In genomic region chr2:52763891-52764290, GRCm38 (mm10) we compare ENCODE assay signal across 30 mouse cellular contexts. TPM values are rescaled to one million over a fixed set of nuclear protein-coding genes. Genes with fewer than 3 reads are reported as not detected.
DNase-seq lines count a peak whose midpoint lies in the region; ATAC-seq and TF ChIP-seq lines count a peak whose summit lies in the region.
"Had no signal": no experiment of that assay in that cellular context is flagged by ENCODE, and none has a peak within 500 bp of the region (broad histone marks: within the 10 kb centered on the region; RNA-seq: fewer than 3 reads in every experiment).

No protein-coding gene starts in this region.

- no peaks in the 10 kb centered on the region for H3K4me1 ChIP-seq in kidney, postnatal 0 days (replicated peaks; ENCODE audit: insufficient read depth, low read length)
- peaks cover 5% of the 10 kb centered on the region for H3K4me1 ChIP-seq in embryonic facial prominence, embryonic 10.5 days
- peaks cover 9% of the 10 kb centered on the region for H3K4me1 ChIP-seq in limb, embryonic 10.5 days
- no peaks in the 10 kb centered on the region for H3K4me1 ChIP-seq in stomach, postnatal 0 days (replicated peaks; ENCODE audit: control insufficient read depth, insufficient read depth)
- H3K4me1 ChIP-seq: heart, embryonic 15.5 days; hindbrain, embryonic 13.5 days; kidney, embryonic 15.5 days; liver, embryonic 12.5 days; midbrain, embryonic 15.5 days; neural tube, embryonic 13.5 days had no signal

- TF ChIP-seq CTCF in kidney, postnatal 0 days (IDR thresholded peaks at IDR 0.05; ENCODE audit: low read depth): no peak
- no peak for TF ChIP-seq CTCF in stomach, postnatal 0 days (IDR thresholded peaks at IDR 0.05; ENCODE audit: low read depth)

- TF ChIP-seq EP300 in stomach, postnatal 0 days (optimal IDR thresholded peaks at IDR 0.05): no peak

- no peak overlapping the region for H3K4me2 ChIP-seq in kidney, postnatal 0 days (ENCODE audit: low read length)
- H3K4me2 ChIP-seq in stomach, postnatal 0 days (replicated peaks; ENCODE audit: low read depth): no peak overlapping the region

- no peaks in the 10 kb centered on the region for H3K9me3 ChIP-seq in kidney, postnatal 0 days (replicated peaks; ENCODE audit: low read length)
- H3K9me3 ChIP-seq in embryonic facial prominence, embryonic 10.5 days: no peaks in the 10 kb centered on the region
- H3K9me3 ChIP-seq in limb, embryonic 10.5 days (replicated peaks): no peaks in the 10 kb centered on the region
- H3K9me3 ChIP-seq in stomach, postnatal 0 days (ENCODE audit: control insufficient read depth, low read length): no peaks in the 10 kb centered on the region
- H3K9me3 ChIP-seq: heart, embryonic 15.5 days; hindbrain, embryonic 13.5 days; kidney, embryonic 15.5 days; liver, embryonic 12.5 days; midbrain, embryonic 15.5 days; neural tube, embryonic 13.5 days had no signal

- H3K9ac ChIP-seq in kidney, postnatal 0 days (ENCODE audit: low read depth, low read length): no peak overlapping the region
- H3K9ac ChIP-seq in stomach, postnatal 0 days (ENCODE audit: low read length): no peak overlapping the region
- H3K9ac ChIP-seq: heart, embryonic 15.5 days; hindbrain, embryonic 13.5 days; kidney, embryonic 15.5 days; liver, embryonic 12.5 days; midbrain, embryonic 15.5 days; neural tube, embryonic 13.5 days had no signal

- ATAC-seq in kidney, postnatal 0 days (replicated peaks; ENCODE audit: low FRiP score, low read depth): no peak; the same call in 1 of the 2 replicates
- ATAC-seq in stomach, postnatal 0 days (ENCODE audit: low FRiP score, low TSS enrichment): no peak
- ATAC-seq: liver, embryonic 12.5 days; Patski had no signal

- H3K36me3 ChIP-seq in kidney, postnatal 0 days (ENCODE audit: insufficient read depth, low read length): no peaks in the 10 kb centered on the region
- no peaks in the 10 kb centered on the region for H3K36me3 ChIP-seq in embryonic facial prominence, embryonic 10.5 days (replicated peaks)
- H3K36me3 ChIP-seq in limb, embryonic 10.5 days: no peaks in the 10 kb centered on the region
- no peaks in the 10 kb centered on the region for H3K36me3 ChIP-seq in stomach, postnatal 0 days (ENCODE audit: control insufficient read depth, insufficient read depth, low read length)
- H3K36me3 ChIP-seq: G1E; heart, embryonic 15.5 days; hindbrain, embryonic 13.5 days; kidney, embryonic 15.5 days; liver, embryonic 12.5 days; midbrain, embryonic 15.5 days; neural tube, embryonic 13.5 days had no signal

- no peak overlapping the region for H3K27ac ChIP-seq in kidney, postnatal 0 days
- H3K27ac ChIP-seq in embryonic facial prominence, embryonic 10.5 days (replicated peaks): no peak overlapping the region
- H3K27ac ChIP-seq in limb, embryonic 10.5 days: no peak overlapping the region
- no peak overlapping the region for H3K27ac ChIP-seq in stomach, postnatal 0 days (replicated peaks)
- H3K27ac ChIP-seq: heart, adult 2 months; heart, embryonic 15.5 days; hindbrain, embryonic 13.5 days; kidney, embryonic 15.5 days; liver, embryonic 12.5 days; midbrain, embryonic 15.5 days; neural tube, embryonic 13.5 days had no signal

- H3K4me3 ChIP-seq in kidney, postnatal 0 days (replicated peaks; ENCODE audit: low read depth, low read length): no peak overlapping the region
- H3K4me3 ChIP-seq in embryonic facial prominence, embryonic 10.5 days: no peak overlapping the region
- H3K4me3 ChIP-seq in limb, embryonic 10.5 days: no peak overlapping the region
- no peak overlapping the region for H3K4me3 ChIP-seq in stomach, postnatal 0 days (ENCODE audit: low read depth, low read length)
- H3K4me3 ChIP-seq: hindbrain, embryonic 13.5 days; midbrain, embryonic 15.5 days had no signal

- 62% methylated on average over 14 of the region's 14 CpGs for WGBS in kidney, postnatal 0 days
- 84% methylated on average over 14 of the region's 14 CpGs for WGBS in embryonic facial prominence, embryonic 10.5 days
- 74% methylated on average over 14 of the region's 14 CpGs for WGBS in limb, embryonic 10.5 days
- 85% methylated on average over 14 of the region's 14 CpGs for WGBS in stomach, postnatal 0 days

- H3K27me3 ChIP-seq in kidney, postnatal 0 days (ENCODE audit: insufficient read depth, low read length): no peaks in the 10 kb centered on the region
- H3K27me3 ChIP-seq in embryonic facial prominence, embryonic 10.5 days (replicated peaks; ENCODE audit: low read depth, poor library complexity, severe bottlenecking): no peaks in the 10 kb centered on the region
- H3K27me3 ChIP-seq in limb, embryonic 10.5 days (ENCODE audit: low read depth, poor library complexity, severe bottlenecking): no peaks in the 10 kb centered on the region
- H3K27me3 ChIP-seq in stomach, postnatal 0 days (ENCODE audit: control insufficient read depth, insufficient read depth, low read length): no peaks in the 10 kb centered on the region
- H3K27me3 ChIP-seq: CH12.LX; heart, embryonic 15.5 days; hindbrain, embryonic 13.5 days; kidney, embryonic 15.5 days; liver, embryonic 12.5 days; midbrain, embryonic 15.5 days; neural tube, embryonic 13.5 days; Patski had no signal

- peak; percentile 24 for DNase-seq in kidney, postnatal 0 days (ENCODE audit: low spot score)
- no peak for DNase-seq in kidney, postnatal 10 days
- DNase-seq in embryonic facial prominence, embryonic 10.5 days (ENCODE audit: low spot score): peak; percentile 35
- DNase-seq in limb, embryonic 10.5 days (ENCODE audit: low spot score): peak; percentile 52
- DNase-seq in mesoderm, embryonic 11.5 days (ENCODE audit: low read depth, low spot score): peak; percentile 25
- DNase-seq in urinary bladder, postnatal 25 days (ENCODE audit: low spot score): no peak
- no peak for DNase-seq in stomach, postnatal 0 days (ENCODE audit: low spot score)
- DNase-seq: adrenal gland, postnatal 25 days; B cell, adult 2 months; cerebellum, adult 8-10 months; cerebellum, postnatal 36 days; gastrocnemius, postnatal 36 days; heart, adult 2 months; heart, postnatal 36 days; kidney, adult 11 months; layer of hippocampus, adult 9-11 months; lung, adult 18-20 months; lung, postnatal 14 days; right cerebral cortex, adult 18-20 months; right cerebral cortex, postnatal 4 days; thymus, adult 2 months had no signal

RNA-seq across cellular contexts. Expression of gene Stam2, which starts 21.8 kb away (rescaled TPM):
- polyA plus RNA-seq in kidney, postnatal 0 days (2015; fragmentation: Nextera tagmentation; extraction: Ambion mirVana): 29.8 and 33.7 TPM in 2 replicates
- polyA plus RNA-seq in embryonic facial prominence, embryonic 10.5 days (2016; fragmentation: Nextera tagmentation; extraction: Ambion mirVana): 30.3 and 32.8 TPM in 2 replicates
- 28.1 and 29.8 TPM in 2 replicates for polyA plus RNA-seq in limb, embryonic 10.5 days (2016; fragmentation: Nextera tagmentation; extraction: Ambion mirVana)
- polyA plus RNA-seq in stomach, postnatal 0 days (2015; fragmentation: Nextera tagmentation; extraction: Ambion mirVana): 32.6 and 33.1 TPM in 2 replicates

Comparison
In these comparisons a context has a peak if more than half of its experiments do, and no peak if none do; other contexts are left out.
1. DNase-seq: peak in kidney, postnatal 0 days (single experiment), embryonic facial prominence, embryonic 10.5 days (single experiment), limb, embryonic 10.5 days (single experiment) and mesoderm, embryonic 11.5 days (single experiment); none in kidney, postnatal 10 days (single experiment), urinary bladder, postnatal 25 days (single experiment) and stomach, postnatal 0 days (single experiment).